Mouse (Mus musculus) liver, embryonic 16.5 days (tissue): Measurements from ENCODE around the gene Esrrg. TPM values are rescaled to one million over a fixed set of nuclear protein-coding genes. Genes with fewer than 3 reads are reported as not detected.

Source experiments
- ATAC-seq: fragments of 200-750 bp; cut with Nextera tagmentation; 2 replicates; pipeline ENCODE4 v1.8.0; 2017; ENCODE audit warnings: low read depth, mild to moderate bottlenecking, moderate number of reproducible peaks, moderate library complexity
- H3K27ac ChIP-seq: fragments of 300-500 bp; sonication (generic); 2 replicates; pipeline ENCODE4 v1.5.1; 2014; ENCODE audit warnings: mild to moderate bottlenecking, low read length
- H3K27me3 ChIP-seq: fragments of 300-500 bp; sonication (generic); 2 replicates; pipeline ENCODE4 v1.6.1; 2014; ENCODE audit warnings: low read depth, low read length, mixed read lengths; ENCODE audit not compliant: control insufficient read depth, insufficient read depth
- H3K36me3 ChIP-seq: fragments of 300-500 bp; sonication (generic); 2 replicates; pipeline ENCODE4 v1.6.1; 2014; ENCODE audit warnings: mild to moderate bottlenecking; ENCODE audit not compliant: control insufficient read depth, insufficient read depth
- H3K4me1 ChIP-seq: fragments of 300-500 bp; sonication (generic); 2 replicates; pipeline ENCODE4 v1.6.1; 2014; ENCODE audit warnings: low read depth, low read length, mixed read lengths; ENCODE audit not compliant: control insufficient read depth
- H3K4me2 ChIP-seq: fragments of 300-500 bp; sonication (generic); 2 replicates; pipeline ENCODE4 v1.6.1; 2014; ENCODE audit warnings: low read depth, low read length, mixed read lengths
- H3K4me3 ChIP-seq: fragments of 300-500 bp; sonication (generic); 2 replicates; pipeline ENCODE4 v1.5.1; 2014; ENCODE audit warnings: low read depth, mild to moderate bottlenecking, low read length
- H3K9ac ChIP-seq: fragments of 300-500 bp; sonication (generic); 2 replicates; pipeline ENCODE4 v1.6.1; 2014; ENCODE audit warnings: low read depth, low read length
- H3K9me3 ChIP-seq: fragments of 300-500 bp; sonication (generic); replicated peaks from 2 replicates; pipeline ENCODE4 v1.6.1; 2016; ENCODE audit warnings: low read length; ENCODE audit not compliant: control insufficient read depth
- WGBS: fragments of 180-500 bp; shearing (Covaris S2); extraction: QIAGEN DNeasy Blood & Tissue Kit; methylation state at CpG from one replicate; pipeline ENCODE4 v1.1.7; 2014; ENCODE audit not compliant: insufficient replicate concordance; 5-methylcytosine and 5-hydroxymethylcytosine counted together
- polyA plus RNA-seq: library from polyadenylated mRNA; unstranded; fragments of >200 nt; fragmentation: Nextera tagmentation; extraction: Ambion mirVana; gene quantifications from 2 replicates; pipeline ENCODE4 v1.2.1, GENCODE M21; 2015

The Esrrg gene
- polyA plus RNA-seq, 1 experiment from 2014 or later = 0.19 TPM

GRCm38 (mm10) chr1:187763451-187763755 lies 154.8 kb downstream of the Esrrg start:
- ATAC-seq = peak; percentile 7; the same call in 1 of the 2 replicates
- Histone ChIP-seq H3K4me3 (no peak overlapping the region), H3K4me1 (no peaks in the 10 kb centered on the region), H3K27ac (no peak overlapping the region), H3K27me3 (no peaks in the 10 kb centered on the region), H3K9me3 (no peaks in the 10 kb centered on the region), H3K9ac (no peak overlapping the region), H3K4me2 (no peak overlapping the region), H3K36me3 (no peaks in the 10 kb centered on the region)
- WGBS = 49% methylated on average over 4 of the region's 4 CpGs

DNA sequence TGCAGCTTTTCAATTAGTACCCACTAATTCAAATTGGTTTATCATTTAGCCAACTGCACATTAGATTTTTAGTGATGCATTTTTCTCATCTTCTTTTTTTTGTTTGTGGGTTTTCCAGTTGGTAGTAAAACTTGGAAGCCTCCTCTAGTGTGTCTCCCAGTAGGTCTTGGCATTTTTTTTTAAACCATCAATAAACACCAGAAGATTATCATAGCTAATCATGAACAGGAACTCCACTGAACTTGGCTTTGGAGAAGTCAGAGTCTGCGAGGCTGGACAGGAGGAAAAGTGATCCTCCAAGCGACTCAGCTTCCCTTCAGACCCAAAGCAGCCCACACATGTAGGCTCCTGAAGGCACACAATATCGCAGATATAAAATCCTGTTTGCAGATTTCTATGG lies 155.2 kb downstream of the Esrrg start:
- Histone ChIP-seq H3K4me2 (no peak overlapping the region), H3K9me3 (no peaks in the 10 kb centered on the region), H3K9ac (no peak overlapping the region), H3K27ac (no peak overlapping the region), H3K4me3 (no peak overlapping the region), H3K27me3 (no peaks in the 10 kb centered on the region), H3K4me1 (no peaks in the 10 kb centered on the region), H3K36me3 (no peaks in the 10 kb centered on the region)
- WGBS = 45% methylated on average over 3 of the region's 3 CpGs
- no peak for ATAC-seq

DNA sequence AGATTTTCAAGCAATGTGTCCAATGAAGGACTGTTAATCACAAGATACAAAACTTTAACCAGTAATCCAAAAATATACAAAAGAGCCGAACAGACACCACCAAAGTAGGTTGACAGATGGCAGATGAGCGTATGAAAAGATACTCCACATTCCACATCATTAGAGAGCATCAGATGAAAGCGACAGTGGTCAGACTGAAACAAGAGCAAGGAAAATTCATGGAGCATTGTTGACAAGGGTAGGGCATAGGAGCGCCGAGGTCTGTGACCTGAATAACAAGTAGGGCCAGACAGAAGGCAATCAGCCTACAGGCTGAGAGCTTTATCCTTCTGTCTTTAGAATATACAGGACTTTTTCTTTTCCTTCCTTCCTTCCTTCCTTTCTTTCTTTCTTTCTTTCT lies 157.0 kb downstream of the Esrrg start:
- H3K4me2 ChIP-seq = no peak overlapping the region
- no peaks in the 10 kb centered on the region for H3K9me3 ChIP-seq
- H3K27me3 ChIP-seq = no peaks in the 10 kb centered on the region
- 71% methylated on average over 5 of the region's 5 CpGs for WGBS
- no peaks in the 10 kb centered on the region for H3K36me3 ChIP-seq
- no peak overlapping the region for H3K27ac ChIP-seq
- no peak overlapping the region for H3K4me3 ChIP-seq
- ATAC-seq = no peak
- no peaks in the 10 kb centered on the region for H3K4me1 ChIP-seq
- H3K9ac ChIP-seq = no peak overlapping the region

GRCm38 (mm10) chr1:187767355-187767754 lies 158.8 kb downstream of the Esrrg start:
- Histone ChIP-seq H3K27me3 (no peaks in the 10 kb centered on the region), H3K36me3 (no peaks in the 10 kb centered on the region), H3K9ac (no peak overlapping the region), H3K4me2 (no peak overlapping the region), H3K9me3 (no peaks in the 10 kb centered on the region), H3K4me3 (no peak overlapping the region), H3K27ac (no peak overlapping the region), H3K4me1 (no peaks in the 10 kb centered on the region)
- ATAC-seq = no peak
- WGBS = 49% methylated on average over 2 of the region's 2 CpGs

GRCm38 (mm10) chr1:187770234-187770633 lies 161.6 kb downstream of the Esrrg start:
- no peak overlapping the region for H3K27ac ChIP-seq
- H3K27me3 ChIP-seq = no peaks in the 10 kb centered on the region
- no peak overlapping the region for H3K9ac ChIP-seq
- no peak overlapping the region for H3K4me3 ChIP-seq
- no peak overlapping the region for H3K4me2 ChIP-seq
- no peaks in the 10 kb centered on the region for H3K4me1 ChIP-seq
- ATAC-seq = no peak
- H3K36me3 ChIP-seq = no peaks in the 10 kb centered on the region
- no peaks in the 10 kb centered on the region for H3K9me3 ChIP-seq
- 52% methylated on average over 3 of the region's 3 CpGs for WGBS

GRCm38 (mm10) chr1:187771067-187771466 lies 162.5 kb downstream of the Esrrg start:
- H3K4me2 ChIP-seq = no peak overlapping the region
- H3K4me1 ChIP-seq = no peaks in the 10 kb centered on the region
- no peaks in the 10 kb centered on the region for H3K9me3 ChIP-seq
- WGBS = 56% methylated on average over 4 of the region's 4 CpGs
- H3K27ac ChIP-seq = no peak overlapping the region
- ATAC-seq = no peak
- H3K27me3 ChIP-seq = no peaks in the 10 kb centered on the region
- no peak overlapping the region for H3K4me3 ChIP-seq
- no peak overlapping the region for H3K9ac ChIP-seq
- no peaks in the 10 kb centered on the region for H3K36me3 ChIP-seq

DNA sequence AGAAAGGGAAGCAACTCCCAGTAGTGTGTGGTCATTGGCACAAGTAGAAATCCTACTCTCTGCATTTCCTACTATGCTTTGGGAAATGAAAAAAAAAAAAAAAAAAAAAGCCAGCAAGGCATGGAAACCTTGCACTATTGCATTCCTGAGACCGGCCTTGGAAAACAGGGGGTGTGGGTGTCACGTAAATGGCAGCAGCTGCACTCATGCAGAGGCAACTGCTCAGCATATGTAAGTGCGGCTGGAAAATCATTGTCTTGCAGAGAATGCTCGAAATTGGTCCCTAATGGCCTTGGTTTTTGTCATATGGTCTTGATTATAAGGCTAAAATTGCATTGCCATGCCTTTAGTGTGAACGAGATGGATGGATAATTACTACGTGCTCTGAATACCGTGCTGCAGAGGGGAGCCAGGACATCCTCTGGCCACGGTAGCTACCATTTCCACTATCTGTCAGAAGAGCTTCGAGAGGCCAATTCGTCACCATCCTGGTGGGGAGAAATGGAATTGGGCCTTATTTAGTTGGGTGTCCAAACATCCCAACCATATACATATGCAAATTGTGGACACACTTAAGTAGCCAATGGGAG lies 171.1 kb downstream of the Esrrg start:
- H3K4me1 ChIP-seq = no peaks in the 10 kb centered on the region
- H3K36me3 ChIP-seq = no peaks in the 10 kb centered on the region
- H3K27ac ChIP-seq = no peak overlapping the region
- 61% methylated on average over 10 of the region's 10 CpGs for WGBS
- no peak overlapping the region for H3K9ac ChIP-seq
- H3K27me3 ChIP-seq = no peaks in the 10 kb centered on the region
- no peaks in the 10 kb centered on the region for H3K9me3 ChIP-seq
- H3K4me3 ChIP-seq = no peak overlapping the region
- no peak overlapping the region for H3K4me2 ChIP-seq
- no peak for ATAC-seq

- no peaks in the 10 kb centered on the region for H3K4me1 ChIP-seq
- H3K9me3 ChIP-seq = no peaks in the 10 kb centered on the region
- no peaks in the 10 kb centered on the region for H3K27me3 ChIP-seq
- no peak overlapping the region for H3K4me3 ChIP-seq
- H3K27ac ChIP-seq = no peak overlapping the region
- H3K9ac ChIP-seq = no peak overlapping the region
- H3K4me2 ChIP-seq = no peak overlapping the region
- no peaks in the 10 kb centered on the region for H3K36me3 ChIP-seq
- WGBS = 60% methylated on average over 4 of the region's 4 CpGs
- ATAC-seq = no peak
Observed at GRCm38 (mm10) chr1:187785226-187785625, 176.6 kb downstream of the Esrrg start.

DNA sequence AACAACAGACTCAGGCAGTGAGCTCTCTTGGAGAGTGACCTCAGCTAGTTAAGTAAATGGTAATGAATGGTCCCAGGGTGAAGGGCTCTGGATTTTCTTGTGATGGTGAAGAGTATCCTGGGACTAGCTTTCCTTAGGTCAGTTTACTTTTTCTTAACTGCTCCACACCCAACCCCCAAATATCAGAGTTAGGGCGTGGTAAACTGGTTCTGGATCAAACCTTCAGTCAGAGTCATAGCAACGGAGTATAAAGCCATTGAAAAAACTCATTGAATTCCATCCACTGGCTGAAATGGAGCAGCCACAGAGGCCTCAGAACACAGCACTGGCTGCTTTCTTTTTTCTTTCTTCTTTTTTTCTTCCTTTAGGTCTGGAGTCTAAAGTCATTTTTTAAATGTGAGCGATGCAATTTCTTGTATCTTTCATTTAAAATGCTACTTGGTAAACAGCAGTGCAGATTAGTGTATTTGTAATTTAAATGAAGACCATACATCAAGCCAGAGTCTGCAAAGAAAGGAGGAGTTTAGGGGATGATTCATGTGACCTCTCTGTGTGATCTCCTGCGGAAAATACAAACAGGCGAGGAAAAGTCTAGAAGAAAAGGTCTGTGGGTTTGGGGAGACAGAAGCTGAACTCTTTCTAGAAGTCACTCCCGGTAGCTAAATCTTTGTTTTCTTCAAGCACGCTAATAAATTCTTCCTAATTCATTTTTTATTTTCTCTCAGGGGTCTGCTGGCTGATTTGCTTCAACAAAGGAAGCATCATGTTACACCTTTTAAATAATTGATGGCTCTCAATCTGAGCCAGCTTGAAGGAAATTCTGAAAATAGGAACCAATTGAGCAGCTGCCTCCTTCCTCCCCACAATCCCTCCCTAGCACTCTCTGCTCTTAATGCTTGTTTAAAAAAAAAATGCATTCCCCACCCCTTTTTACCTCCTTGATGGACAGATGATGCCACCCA lies 178.7 kb downstream of the Esrrg start:
- WGBS = 52% methylated on average over 7 of the region's 7 CpGs
- ATAC-seq = no peak
- H3K4me3 ChIP-seq = no peak overlapping the region

More for the DNA sequence above, 178.7 kb downstream of the Esrrg start:
- no peaks in the 10 kb centered on the region for H3K9me3 ChIP-seq
- no peaks in the 10 kb centered on the region for H3K27me3 ChIP-seq
- no peak overlapping the region for H3K9ac ChIP-seq
- no peaks in the 10 kb centered on the region for H3K4me1 ChIP-seq
- H3K27ac ChIP-seq = no peak overlapping the region
- H3K4me2 ChIP-seq = no peak overlapping the region
- no peaks in the 10 kb centered on the region for H3K36me3 ChIP-seq
